Mouse (Mus musculus) brain, embryonic 14.5 days (tissue): ENCODE results near the gene Cfap65. TPM values are rescaled to one million over a fixed set of nuclear protein-coding genes. Genes with fewer than 3 reads are reported as not detected.
A peak's percentile ranks its signal among the peaks of the same experiment; 100 is the strongest.

ENCODE experiments used
- DNase-seq: peaks from one replicate; pipeline ENCODE4 v3.0.0-alpha.2; 2011; ENCODE audit warnings: low read depth
- CTCF ChIP-seq: fragments of 200-500 bp; IDR thresholded peaks from 2 replicates; pipeline ENCODE4 v1.5.1; 2012; ENCODE audit warnings: inconsistent platforms, mild to moderate bottlenecking, moderate library complexity, borderline replicate concordance; ENCODE audit not compliant: insufficient read depth, insufficient read length; ENCODE audit errors: extremely low read depth
- POLR2A ChIP-seq: fragments of 200-500 bp; IDR thresholded peaks from 2 replicates; pipeline ENCODE4 v1.6.1; 2012; ENCODE audit warnings: mild to moderate bottlenecking, inconsistent platforms, borderline replicate concordance; ENCODE audit not compliant: poor library complexity, insufficient read depth, insufficient read length, severe bottlenecking; ENCODE audit errors: extremely low read depth
- polyA plus RNA-seq: library from polyadenylated mRNA; depleted of rRNA; stranded (reverse); fragments of >200 nt; gene quantifications from 2 replicates; pipeline ENCODE4 v1.2.3, GENCODE M21; 2012

Gene Cfap65
- polyA plus RNA-seq, 1 experiment, result 3.9 TPM

GRCm38 (mm10) chr1:74951556-74952210, 16.3 kb upstream of the Cfap65 start, which contains the start of gene Ihh:
TSS of gene Ihh (minus strand) at chr1:74951672.
- TF ChIP-seq POLR2A (no peak), CTCF (no peak)
- DNase-seq, result no peak

DNA sequence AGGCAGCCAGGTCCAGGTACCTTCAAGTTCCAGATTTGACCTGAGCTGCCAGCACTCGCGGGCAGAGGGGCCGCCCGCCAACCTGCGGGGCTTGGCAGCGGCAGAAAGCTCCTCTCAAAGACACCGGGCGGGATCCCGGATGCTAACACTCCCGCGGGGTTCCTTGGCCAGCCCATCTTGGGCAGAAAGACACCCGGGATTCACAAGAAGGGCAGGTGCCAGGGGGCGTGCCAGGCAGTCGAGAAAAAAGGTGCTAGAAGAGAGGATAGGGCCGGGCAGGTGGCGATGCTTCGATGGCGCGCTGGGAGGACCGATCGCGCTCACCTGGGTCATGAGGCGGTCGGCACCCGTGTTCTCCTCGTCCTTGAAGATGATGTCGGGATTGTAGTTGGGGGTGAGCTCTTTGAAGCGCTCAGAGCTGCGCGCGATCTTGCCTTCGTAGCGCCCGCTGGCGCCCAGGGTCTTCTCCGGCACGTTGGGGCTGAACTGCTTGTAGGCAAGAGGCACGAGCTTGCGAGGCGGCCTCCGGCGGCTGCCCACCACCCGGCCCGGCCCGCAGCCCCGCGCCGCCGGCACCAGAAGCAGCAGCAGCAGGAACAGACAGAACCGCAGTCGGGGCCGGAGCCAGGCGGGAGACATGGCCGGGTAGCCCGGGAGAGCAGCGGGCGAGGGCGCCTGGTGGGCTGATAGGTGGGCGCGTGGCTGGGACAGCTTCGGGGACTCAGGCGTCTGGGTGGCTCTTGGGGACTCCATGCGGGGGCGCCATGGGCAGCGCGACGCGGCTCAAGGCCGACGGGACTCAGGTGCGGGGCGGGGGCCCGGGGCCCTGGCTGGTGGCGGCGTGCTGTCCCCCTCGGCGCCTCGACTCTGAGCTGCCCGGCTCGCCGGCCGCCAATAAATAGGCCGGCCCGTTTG, 15.4 kb upstream of the Cfap65 start:
- DNase-seq, result peak; percentile 23
- TF ChIP-seq POLR2A (no peak), CTCF (no peak)

DNA sequence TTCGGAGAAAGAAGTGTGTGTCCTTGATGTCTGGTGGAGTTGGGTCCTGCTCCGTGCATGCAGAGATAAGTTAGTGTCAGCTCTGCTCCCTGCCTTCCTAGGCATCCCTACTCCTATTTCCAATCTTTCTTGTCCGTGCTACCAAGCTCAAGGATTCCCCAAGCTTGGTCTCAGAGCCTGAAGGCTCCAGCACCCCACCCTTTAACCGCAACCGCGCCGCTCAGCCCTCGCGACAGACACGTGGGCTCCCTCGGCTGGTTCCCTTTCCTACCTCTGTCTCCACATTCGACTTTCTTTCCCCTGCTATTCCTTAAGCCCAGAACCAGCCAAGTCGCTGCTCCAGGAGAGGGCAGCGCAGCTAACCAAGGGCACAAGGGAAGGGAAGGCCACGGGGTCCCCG, 14.7 kb upstream of the Cfap65 start:
- DNase-seq, result no peak
- no peak for TF ChIP-seq POLR2A
- TF ChIP-seq CTCF, result no peak

DNA sequence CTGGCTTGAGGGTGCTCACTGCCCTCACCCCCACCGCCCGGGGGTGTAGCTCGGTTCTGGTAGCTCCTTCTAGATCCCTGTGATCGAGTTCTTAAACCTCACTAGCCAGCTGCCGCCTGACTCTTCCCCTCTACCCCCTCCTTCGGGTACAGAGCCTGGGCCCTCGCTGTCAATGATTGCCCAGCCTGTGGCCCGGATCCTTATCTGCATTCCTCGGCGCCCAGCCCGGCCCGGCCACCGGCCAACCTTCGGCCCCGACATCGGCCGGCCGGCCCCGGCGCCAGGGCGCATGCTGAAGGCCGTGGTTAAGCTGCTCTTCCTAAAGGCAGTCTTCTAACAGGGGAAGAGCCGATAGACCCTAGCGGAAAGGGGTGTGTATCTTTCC, 14.3 kb upstream of the Cfap65 start:
- no peak for DNase-seq

GRCm38 (mm10) chr1:74948784-74949665, 13.6 kb upstream of the Cfap65 start:
- peak; percentile 59 for DNase-seq
- TF ChIP-seq POLR2A (no peak), CTCF (peak; percentile 80)

More for the DNA sequence above, 14.3 kb upstream of the Cfap65 start:
- TF ChIP-seq POLR2A (no peak), CTCF (no peak)

GRCm38 (mm10) chr1:74947986-74948670, 12.7 kb upstream of the Cfap65 start:
- TF ChIP-seq CTCF (no peak), POLR2A (no peak)
- DNase-seq, result peak; percentile 16

DNA sequence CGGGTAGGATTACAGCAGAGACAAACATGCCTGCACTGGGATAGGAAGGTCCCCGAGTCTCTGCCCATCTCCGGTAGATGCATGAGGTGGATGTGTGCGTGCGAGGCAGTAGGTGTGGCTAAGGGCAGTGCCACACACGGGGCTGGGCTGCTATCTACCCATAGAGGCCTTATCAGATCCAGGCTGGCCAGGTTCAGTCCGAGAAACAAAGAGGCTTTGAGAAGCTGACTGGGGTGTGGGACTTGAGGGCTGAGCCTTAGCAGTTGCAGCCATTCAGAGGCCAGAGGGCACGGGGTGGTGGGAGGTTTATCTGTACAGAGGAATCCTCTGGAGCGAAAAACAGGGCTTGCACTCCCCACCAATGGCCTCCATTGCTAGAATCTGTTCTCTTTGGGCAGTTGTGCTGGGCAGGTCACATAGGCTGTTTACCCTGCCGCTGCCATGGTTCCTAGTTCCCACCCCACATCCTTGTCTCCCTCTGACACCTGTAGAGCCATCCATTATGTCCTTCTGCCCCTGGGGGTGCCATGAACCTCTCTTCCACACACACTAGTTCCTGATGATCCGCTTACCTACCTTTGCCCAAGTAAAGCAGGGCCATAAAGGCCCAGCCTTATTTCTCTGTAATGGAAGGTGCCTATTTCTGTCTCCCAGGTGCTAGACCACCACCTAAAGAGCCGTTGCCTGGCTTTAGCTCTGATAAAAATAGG, 6.4 kb upstream of the Cfap65 start:
- TF ChIP-seq POLR2A (no peak), CTCF (no peak)
- DNase-seq, result no peak

GRCm38 (mm10) chr1:74939762-74940161, 4.4 kb upstream of the Cfap65 start:
- TF ChIP-seq POLR2A, result no peak
- DNase-seq, result no peak

DNA sequence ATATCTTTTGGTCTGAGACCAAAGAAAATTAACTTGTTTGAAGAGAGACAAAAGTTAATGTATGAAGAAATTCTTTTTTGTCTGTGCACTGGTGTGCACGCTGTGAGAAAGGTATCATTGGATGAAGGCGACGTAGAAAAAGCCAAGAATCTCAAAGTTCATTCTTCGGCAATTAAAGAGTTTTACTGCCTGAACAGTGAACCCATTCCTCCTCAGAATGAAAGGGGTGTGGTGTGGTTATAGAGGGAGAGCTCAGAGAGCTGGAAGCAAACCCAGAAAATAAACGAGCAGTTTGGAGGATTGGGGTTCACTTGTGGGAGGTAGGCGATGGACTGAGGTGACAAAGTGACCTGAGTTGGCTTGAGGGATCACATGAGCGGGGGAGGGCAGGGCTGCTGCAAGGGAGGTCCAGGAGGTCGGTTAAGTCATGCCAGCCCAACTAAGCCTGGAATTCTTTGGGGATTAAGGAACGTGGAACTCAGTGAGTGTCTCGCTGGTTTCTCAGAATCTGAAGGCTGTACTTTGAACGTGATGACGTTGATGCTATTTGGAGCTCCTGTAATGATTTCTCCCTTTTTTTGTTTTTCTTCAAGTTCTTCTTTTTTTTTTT, 927 bp upstream of the Cfap65 start:
- DNase-seq, result no peak
- TF ChIP-seq POLR2A, result no peak
- TF ChIP-seq CTCF, result no peak

DNA sequence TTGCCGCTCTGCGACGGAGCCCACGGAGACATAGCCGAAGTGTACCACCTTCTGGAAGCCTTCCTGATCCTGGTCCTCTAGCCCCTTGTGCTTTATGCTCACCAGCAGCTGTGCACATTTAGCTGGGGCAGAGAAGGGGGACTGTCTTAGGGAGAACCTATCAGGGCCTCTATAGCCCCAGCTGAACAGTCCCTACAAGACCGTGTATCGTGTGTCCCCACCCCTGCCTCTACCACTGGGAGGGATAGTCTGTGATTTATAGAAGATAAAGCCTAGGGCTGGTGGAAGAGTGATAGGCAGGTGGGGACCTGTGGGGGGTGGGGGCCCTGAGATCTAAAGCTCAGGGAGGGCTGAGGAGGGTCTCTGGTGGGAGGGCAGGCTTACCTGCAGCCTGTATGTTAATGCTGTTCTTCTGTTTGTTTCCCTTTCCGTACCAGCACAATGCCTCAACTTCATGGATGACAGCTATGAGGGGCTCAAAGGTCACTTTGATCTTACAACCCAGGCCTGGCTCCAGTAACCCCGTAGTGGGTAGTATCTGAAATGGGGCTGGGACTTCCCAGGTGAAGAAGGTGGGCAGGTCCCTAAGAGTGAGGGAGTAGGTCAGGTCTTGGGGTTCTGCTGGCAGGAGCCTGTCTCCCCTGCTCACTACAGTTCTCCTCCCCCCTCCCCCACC, 7.6 kb downstream of the Cfap65 start:
- no peak for DNase-seq
- TF ChIP-seq POLR2A (no peak), CTCF (no peak)

DNA sequence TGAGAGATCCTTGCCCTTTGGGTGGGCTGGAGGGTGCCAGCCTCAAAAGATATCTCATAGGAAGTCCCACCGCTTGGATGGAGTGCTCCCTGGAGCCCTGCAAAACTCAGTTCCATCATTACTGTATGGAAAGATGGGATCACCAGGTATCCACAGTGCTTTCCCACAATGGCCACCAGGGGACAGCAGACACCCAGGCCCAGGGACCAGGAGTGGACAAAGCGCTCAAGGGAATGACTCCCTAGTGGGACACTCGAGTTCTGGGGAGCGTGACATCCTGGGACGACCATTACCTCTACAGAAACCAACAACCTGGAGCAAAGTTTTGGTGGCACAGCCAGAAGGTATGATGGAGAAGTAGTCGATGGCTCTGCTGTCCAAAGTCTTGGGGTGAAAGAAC, 8.7 kb downstream of the Cfap65 start:
- DNase-seq, result peak; percentile 35

More for the DNA sequence above, 8.7 kb downstream of the Cfap65 start:
- no peak for TF ChIP-seq POLR2A
- peak; percentile 85 for TF ChIP-seq CTCF
